Mouse (Mus musculus) heart, adult 18-20 months (tissue): Measurements from ENCODE around the gene Cbx1. TPM values are rescaled to one million over a fixed set of nuclear protein-coding genes. Genes with fewer than 3 reads are reported as not detected.
"Not testable (repeated sequence)": the region's sequence is repeated elsewhere in the genome, so short reads cannot be mapped to it uniquely, and the experiment has no call there.

Experiments
- DNase-seq, 2 experiments: peaks; one replicate each; pipeline ENCODE4 v3.0.0; 2021 to 2022; ENCODE audit warnings: mixed read lengths in 1 of 2
- total RNA-seq, 2 experiments: library from RNA; stranded (reverse); gene quantifications; 2 replicates each; pipeline ENCODE4 v1.2.3; 2021

The Cbx1 gene
- total RNA-seq, 2 experiments from 2014 or later: 35.7 TPM

- peak in 1 of 2 experiments; percentile 32 for DNase-seq
These were observed 13.9 kb upstream of the Cbx1 start for GRCm38 (mm10) chr11:96775063-96775462.

- no peak for DNase-seq
These were observed 13.3 kb upstream of the Cbx1 start for GRCm38 (mm10) chr11:96775665-96776064.

GRCm38 (mm10) chr11:96776068-96776467, 12.9 kb upstream of the Cbx1 start:
- no peak for DNase-seq

- peak; percentile 100 for DNase-seq
These were observed 11.7 kb upstream of the Cbx1 start, which contains the start of gene Snx11 for GRCm38 (mm10) chr11:96776968-96777962. Snx11 (minus strand) TSS chr11:96777559.

DNA sequence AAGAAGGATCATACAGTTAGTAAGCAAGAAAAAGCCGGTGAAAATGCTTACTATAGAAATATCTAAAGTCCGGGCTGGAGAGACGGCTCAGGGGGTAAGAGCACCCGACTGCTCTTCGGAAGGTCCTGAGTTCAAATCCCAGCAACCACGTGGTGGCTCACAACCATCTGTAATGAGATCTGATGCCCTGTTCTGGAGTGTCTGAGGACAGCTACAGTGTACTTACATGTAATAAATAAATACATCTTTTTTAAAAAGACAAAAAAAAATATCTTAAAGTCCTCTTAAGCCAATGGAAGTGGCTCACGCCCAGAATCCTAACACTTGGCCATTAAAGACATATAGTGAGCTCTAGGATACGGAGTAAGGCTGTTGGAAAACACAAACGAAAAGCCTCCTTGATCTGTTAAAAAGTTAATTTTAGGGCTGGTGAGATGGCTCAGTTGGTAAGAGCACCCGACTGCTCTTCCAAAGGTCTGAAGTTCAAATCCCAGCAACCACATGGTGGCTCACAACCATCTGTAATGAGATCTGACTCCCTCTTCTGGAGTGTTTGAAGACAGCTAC, 10.8 kb upstream of the Cbx1 start:
- not testable (repeated sequence) for DNase-seq

DNA sequence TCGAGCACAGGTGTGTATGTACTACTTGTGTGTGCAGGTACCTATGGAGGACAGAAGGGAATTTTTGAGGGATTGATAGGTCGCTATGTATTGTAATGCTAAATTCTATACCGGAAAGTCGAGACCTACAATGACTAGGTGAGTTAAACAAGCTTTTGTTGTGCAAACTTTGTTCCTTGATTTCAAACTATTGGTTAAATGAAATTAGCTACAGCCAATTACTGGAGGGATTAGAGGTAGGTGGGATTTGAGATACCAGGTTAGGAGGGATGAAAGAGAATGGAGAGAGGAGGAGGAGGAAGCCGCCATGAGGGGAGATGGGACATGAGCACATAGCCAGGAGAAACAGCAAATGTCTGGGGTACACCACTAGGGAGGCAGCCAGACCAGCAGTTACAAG, 8.6 kb upstream of the Cbx1 start:
- DNase-seq: no peak

GRCm38 (mm10) chr11:96781425-96781824, 7.5 kb upstream of the Cbx1 start:
- no peak for DNase-seq

DNA sequence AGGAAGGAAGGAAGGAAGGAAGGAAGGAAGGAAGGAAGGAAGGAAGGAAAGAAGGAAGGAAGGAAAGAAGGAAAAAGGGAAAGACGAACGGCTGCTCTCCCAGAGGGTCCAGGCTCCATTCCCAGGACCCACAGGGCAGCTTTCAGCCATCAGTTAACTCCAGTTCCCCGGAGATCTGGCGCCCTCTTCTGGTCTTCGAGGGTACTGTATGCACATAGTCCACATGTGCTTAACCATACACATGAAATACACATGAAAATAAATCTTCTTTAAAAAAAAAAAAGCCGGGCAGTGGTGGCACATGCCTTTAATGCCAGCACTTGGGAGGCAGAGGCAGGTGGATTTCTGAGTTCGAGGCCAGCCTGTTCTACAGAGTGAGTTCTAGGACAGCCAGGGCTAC, 4.1 kb upstream of the Cbx1 start:
- peak; percentile 50 to 81 for DNase-seq

- no peak for DNase-seq
These were observed 2.0 kb upstream of the Cbx1 start for GRCm38 (mm10) chr11:96786731-96787450.

DNA sequence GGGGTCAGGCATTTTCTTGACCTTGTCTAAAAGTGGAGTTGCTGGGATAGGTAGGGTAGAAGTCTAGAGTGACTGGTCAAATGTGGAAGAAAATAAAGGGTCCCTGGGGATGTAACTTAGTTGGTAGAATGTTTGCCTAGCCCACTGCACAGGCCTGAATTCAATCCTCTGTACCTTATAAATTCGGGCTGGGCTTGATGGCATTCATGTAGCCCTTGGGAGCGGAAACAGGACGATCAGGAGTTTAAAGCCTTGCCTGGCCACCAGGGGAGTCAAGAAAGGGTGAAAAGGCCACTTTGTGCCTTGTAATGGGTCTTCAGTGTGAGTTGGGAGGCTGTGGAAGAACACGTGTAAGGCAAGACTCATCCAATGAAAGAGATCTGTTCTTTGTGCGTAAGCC, 1.1 kb downstream of the Cbx1 start:
- no peak for DNase-seq

DNA sequence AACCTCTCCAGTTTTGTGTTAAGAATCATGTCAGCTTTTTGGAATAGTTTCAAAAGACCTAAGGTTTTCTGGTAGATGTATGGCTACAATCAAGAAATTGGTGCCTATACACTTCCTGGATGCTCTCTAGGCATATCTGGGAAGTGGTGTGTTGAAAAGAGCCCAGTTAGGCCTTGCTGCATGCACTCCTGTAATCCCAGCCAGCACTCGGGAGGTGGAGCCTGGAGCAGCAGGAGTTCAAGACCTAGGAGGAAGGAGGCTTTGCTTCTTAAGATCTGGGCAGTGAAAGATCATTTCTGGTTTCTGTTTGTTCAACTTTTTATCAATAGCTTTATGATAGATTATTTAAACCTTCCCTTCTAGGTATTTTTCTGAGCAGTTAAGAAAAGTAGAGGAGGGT, 1.8 kb downstream of the Cbx1 start:
- no peak for DNase-seq

DNA sequence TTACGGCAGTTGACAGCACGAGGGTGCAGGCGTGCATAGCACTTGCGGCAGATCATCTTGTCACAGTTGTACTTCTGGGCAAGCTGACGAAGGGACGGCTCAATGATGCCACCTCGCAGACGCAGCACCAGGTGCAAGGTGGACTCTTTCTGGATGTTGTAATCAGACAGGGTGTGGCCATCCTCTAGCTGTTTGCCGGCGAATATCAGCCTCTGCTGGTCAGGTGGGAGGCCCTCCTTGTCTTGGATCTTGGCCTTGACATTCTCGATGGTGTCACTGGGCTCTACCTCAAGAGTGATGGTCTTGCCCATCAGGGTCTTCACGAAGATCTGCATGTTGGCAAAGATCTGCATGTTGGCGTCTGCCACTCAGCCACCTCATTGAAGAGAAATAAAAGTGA, 6.6 kb downstream of the Cbx1 start:
- DNase-seq: no peak

GRCm38 (mm10) chr11:96796081-96796480, 7.2 kb downstream of the Cbx1 start:
- DNase-seq: no peak

GRCm38 (mm10) chr11:96796586-96796985, 7.7 kb downstream of the Cbx1 start:
- DNase-seq: no peak

DNA sequence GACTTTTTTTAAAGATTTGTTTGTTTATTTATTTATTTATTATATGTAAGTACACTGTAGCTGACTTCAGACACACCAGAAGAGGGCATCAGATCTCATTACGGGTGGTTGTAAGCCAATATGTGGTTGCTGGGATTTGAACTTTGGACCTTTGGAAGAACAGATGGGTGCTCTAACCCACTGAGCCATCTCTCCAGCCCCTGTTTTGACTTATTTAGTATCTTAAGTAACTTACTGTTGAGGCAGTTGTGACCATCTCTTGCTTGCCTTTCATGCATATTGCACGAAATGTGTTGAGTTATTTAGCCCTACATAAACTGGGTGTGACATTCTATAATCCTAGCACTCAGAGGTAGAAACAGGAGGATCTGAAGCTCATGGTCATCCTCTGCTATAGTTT, 10.6 kb downstream of the Cbx1 start:
- DNase-seq: no peak

- no peak for DNase-seq
These were observed 16.7 kb downstream of the Cbx1 start for GRCm38 (mm10) chr11:96805606-96806005.

DNA sequence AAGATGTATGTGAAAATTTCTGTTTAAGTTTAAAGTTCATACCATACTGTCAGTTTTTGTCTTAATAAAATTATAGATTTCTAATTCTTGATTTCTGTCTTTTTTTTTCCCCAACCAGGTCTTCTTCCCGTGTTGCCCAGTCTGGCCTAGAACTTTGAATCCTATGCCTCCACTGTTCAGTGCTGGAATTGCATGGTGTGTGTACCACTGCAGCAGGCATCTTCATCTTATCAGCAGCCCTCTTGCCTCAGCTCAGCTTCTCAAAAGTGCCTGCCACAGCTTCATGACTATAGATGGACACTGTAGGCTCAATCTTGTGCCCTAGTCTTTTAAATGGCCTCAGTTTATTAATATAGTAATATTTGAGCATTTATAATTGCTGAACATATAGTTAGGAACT, 19.1 kb downstream of the Cbx1 start:
- no peak for DNase-seq

DNA sequence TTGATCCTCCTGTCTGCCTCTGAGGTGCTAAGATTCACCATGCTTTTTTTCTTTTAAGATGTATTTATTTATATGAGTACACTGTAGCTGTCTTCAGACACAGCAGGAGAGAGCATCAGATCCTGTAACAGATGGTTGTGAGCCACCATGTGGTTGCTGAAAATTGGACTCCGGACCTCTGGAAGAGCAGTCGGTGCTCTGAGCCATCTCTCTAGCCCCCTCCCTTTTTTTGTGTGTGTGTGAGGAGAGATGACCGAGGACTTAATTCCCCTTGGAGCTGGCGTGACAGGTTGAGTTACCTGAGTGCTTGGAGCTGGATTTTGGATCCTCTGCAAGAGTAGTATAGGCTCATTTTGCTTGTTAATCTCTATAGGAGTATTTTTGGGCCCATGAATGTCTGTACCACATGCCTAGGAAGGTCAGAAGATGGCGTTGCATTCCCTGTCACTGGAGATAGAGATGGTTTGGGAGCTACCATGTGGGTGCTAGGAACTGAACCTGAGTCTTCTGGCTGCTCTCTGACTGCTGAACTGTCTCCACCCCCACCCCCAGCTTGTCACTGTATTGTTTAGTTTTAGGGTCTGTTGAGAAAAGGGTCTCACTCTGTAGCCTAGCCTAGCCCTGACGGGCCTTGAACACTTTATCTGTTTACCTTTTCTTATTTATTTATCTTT, 20.8 kb downstream of the Cbx1 start:
- DNase-seq: no peak

DNA sequence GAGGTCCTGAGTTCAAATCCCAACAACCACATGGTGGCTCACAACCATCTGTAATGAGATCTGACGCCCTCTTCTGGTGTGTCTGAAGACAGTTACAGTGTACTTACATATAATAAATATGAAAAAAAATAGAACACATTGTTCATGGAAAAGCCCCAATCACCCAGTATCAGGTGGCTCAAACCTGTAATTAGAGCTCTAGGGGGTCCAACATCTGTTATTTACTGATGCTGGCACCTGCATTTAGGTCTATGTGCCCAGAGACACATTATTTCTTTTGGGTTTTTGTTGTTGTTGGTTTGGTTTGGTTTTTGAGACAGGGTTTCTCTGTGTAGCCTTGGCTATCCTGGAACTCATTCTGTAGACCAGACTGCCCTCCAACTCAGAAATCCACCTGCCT, 22.3 kb downstream of the Cbx1 start:
- DNase-seq: not testable (repeated sequence)

DNA sequence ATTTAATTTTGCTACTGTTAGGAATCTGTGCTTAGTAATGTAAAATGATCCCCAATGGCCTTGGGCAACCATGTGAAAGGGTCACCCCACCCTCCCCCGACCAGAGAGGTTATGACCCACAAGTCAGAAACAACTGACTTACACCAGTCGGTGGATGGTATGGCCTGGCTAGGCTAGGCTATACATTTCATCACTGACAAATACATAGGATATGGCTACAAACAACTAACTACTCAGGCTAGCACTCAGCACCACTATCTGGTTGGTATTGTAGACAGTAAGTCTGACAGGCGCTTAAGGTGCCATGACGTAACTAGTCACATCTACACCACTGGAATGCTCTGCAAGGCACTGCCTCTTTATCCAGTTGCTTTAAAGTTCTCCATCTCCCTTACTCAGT, 24.5 kb downstream of the Cbx1 start:
- no peak for DNase-seq

DNA sequence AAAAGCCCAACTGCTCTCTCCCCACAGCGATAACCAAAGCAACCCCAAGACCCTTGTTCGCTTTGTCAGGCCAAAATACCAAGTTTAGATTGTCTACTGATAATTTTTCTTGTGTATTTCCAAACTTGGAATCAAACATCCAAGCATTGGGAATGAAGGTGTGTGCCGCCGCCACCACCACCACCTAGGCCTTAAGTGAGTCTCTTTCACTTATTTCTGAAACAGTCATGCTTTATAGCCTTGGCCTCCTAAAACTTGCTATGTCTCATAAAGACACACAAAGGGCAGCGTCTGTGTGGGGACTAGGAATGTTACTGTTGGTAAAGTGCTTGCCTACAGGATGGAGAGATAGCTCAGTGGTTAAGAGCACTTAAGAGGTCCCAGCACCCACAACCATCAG, 25.0 kb downstream of the Cbx1 start:
- DNase-seq: no peak

DNA sequence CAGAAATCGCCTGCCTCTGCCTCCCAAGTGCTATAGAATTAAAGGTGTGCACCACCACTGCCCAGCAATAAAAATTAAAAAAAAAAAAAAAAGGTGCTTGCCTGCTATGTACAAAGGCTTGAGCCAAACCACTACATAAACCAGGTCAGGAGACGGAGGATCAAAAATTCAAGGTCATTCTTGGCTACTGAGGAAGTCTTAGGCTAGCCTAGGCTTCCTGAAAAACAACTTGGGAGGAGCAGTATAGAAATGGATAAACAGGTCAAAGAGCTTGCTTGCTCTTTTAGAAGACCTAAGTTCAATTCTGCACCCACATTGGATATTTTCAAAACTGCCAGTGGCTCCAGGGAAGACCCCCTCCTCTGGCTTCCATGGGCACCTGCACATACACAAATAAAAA, 25.5 kb downstream of the Cbx1 start:
- DNase-seq: no peak
